Mouse (Mus musculus) adrenal gland, adult 8-10 months (tissue): ENCODE measurements around the gene Abca17. TPM values are rescaled to one million over a fixed set of nuclear protein-coding genes. Genes with fewer than 3 reads are reported as not detected.
A peak's percentile ranks its signal among the peaks of the same experiment; 100 is the strongest.

Experiments used
- DNase-seq: peaks from one replicate; pipeline ENCODE4 v3.0.0; 2022
- total RNA-seq, 4 experiments: library from RNA; stranded (reverse); gene quantifications; 2 replicates each; pipeline ENCODE4 v1.2.4; 2022

Gene Abca17
- total RNA-seq, 4 experiments from 2014 or later, result 0.09 to 0.12 (median 0.11) TPM; not detected in 1

GRCm38 (mm10) chr17:24346831-24347230, 4.0 kb downstream of the Abca17 start:
- DNase-seq, result no peak

- no peak for DNase-seq
Observed at GRCm38 (mm10) chr17:24344672-24345071, 6.2 kb downstream of the Abca17 start.

- DNase-seq, result no peak
Observed at GRCm38 (mm10) chr17:24327656-24328055, 23.2 kb downstream of the Abca17 start.

- no peak for DNase-seq
Observed at GRCm38 (mm10) chr17:24325051-24325450, 25.8 kb downstream of the Abca17 start.

GRCm38 (mm10) chr17:24320826-24321225, 30.0 kb downstream of the Abca17 start:
- DNase-seq, result no peak

GRCm38 (mm10) chr17:24307500-24307899, 43.4 kb downstream of the Abca17 start:
- DNase-seq, result peak; percentile 13

- no peak for DNase-seq
Observed at GRCm38 (mm10) chr17:24300651-24301050, 50.2 kb downstream of the Abca17 start.

GRCm38 (mm10) chr17:24289338-24289737, 61.5 kb downstream of the Abca17 start:
- DNase-seq, result no peak

GRCm38 (mm10) chr17:24288477-24288876, 62.4 kb downstream of the Abca17 start:
- no peak for DNase-seq

GRCm38 (mm10) chr17:24285680-24286079, 65.2 kb downstream of the Abca17 start:
- no peak for DNase-seq

- DNase-seq, result no peak
Observed at GRCm38 (mm10) chr17:24283266-24283818, 67.5 kb downstream of the Abca17 start.

- DNase-seq, result no peak
Observed at GRCm38 (mm10) chr17:24282637-24283036, 68.2 kb downstream of the Abca17 start.

- no peak for DNase-seq
Observed at GRCm38 (mm10) chr17:24279907-24280306, 71.0 kb downstream of the Abca17 start.

GRCm38 (mm10) chr17:24267133-24267532, 83.7 kb downstream of the Abca17 start:
- DNase-seq, result no peak

- DNase-seq, result no peak
Observed at GRCm38 (mm10) chr17:24264766-24265165, 86.1 kb downstream of the Abca17 start.

GRCm38 (mm10) chr17:24260516-24260915, 90.4 kb downstream of the Abca17 start:
- no peak for DNase-seq

GRCm38 (mm10) chr17:24259702-24260101, 91.2 kb downstream of the Abca17 start:
- no peak for DNase-seq

- DNase-seq, result peak; percentile 55
Observed at GRCm38 (mm10) chr17:24258981-24259380, 91.9 kb downstream of the Abca17 start.

- DNase-seq, result no peak
Observed at GRCm38 (mm10) chr17:24252329-24252728, 98.5 kb downstream of the Abca17 start.

- DNase-seq, result peak; percentile 96
Observed at GRCm38 (mm10) chr17:24251320-24252069, 99.4 kb downstream of the Abca17 start, which contains the start of gene Ccnf. TSS of gene Ccnf (minus strand) at chr17:24251484.

- no peak for DNase-seq
Observed at GRCm38 (mm10) chr17:24250988-24251319, 99.9 kb downstream of the Abca17 start.

GRCm38 (mm10) chr17:24248641-24249040, 102.2 kb downstream of the Abca17 start:
- DNase-seq, result no peak

GRCm38 (mm10) chr17:24244061-24244460, 106.8 kb downstream of the Abca17 start:
- no peak for DNase-seq

GRCm38 (mm10) chr17:24243311-24243969, 107.4 kb downstream of the Abca17 start:
- DNase-seq, result no peak
